Mouse (Mus musculus) spleen, adult 12 weeks (tissue): ENCODE results near the gene Myo7a.
A peak's percentile ranks its signal among the peaks of the same experiment; 100 is the strongest.

ENCODE experiments used
- DNase-seq: peaks from one replicate; pipeline ENCODE4 v3.0.0; 2022; ENCODE audit warnings: low spot score

The Myo7a gene

GRCm38 (mm10) chr7:98119179-98119960, at the start of gene Myo7a:
Myo7a (minus strand) TSS chr7:98119524.
- no peak for DNase-seq

GRCm38 (mm10) chr7:98164999-98165528, 45.7 kb upstream of the Myo7a start:
- DNase-seq = no peak

GRCm38 (mm10) chr7:98164382-98164998, 45.2 kb upstream of the Myo7a start:
- DNase-seq = no peak

DNA sequence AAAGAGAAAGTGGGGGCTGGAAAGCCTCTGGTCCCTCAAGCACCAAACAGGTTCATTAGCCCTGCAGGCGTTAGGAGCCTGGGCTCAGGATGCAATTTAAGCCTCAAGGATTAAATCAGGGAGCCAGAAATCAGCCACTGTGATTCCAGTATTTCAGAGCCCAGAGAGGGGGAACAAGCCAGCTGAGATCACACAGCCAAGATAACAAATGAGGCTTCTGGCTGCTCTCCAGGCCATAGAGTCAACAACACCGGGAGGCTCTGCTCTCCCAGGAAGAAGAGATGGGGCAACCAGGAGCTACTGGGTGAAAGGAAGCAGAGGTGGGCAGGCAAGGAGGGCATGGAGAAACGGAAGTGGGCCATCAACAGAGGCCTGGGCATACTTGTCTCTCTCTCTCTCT, 44.4 kb upstream of the Myo7a start:
- DNase-seq = no peak

DNA sequence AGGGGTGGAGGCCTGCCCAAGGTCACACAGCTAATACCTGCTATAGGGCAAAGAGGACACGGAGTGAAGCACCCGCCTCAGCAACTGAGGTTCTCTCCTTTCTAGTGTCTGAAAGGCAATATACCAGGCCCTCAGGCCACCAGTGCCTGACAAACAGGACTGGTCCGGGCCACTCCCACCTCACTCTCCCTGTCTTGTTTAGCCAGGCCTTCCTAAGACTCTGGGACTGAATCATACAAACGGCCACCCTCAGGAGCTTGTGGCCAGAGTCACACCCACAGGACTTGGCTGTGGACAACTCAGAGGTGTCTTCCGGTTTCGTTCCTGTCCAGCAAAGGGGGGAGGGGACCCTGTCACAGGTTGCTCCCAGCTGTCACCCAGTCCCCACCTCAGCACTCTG, 42.9 kb upstream of the Myo7a start:
- DNase-seq = no peak

- DNase-seq = no peak
Observed at GRCm38 (mm10) chr7:98160041-98160740, 40.9 kb upstream of the Myo7a start.

DNA sequence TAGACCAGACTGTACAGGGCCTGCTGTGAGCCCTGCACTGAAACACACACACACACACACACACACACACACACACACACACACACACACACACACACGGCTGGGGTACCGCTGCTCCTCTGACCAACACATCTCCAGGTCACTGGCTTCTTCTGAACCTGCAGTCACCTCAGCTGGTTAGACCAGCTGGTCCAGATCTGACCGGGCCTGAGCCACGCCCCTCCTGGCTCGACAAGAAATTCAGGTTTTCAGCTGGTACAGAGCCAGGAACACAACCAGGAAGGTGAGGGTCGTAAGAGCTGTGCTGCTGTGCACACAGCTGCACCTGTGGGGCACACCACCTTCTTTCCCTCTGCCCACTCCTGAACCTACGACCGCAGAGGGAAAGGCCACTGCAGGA, 39.2 kb upstream of the Myo7a start:
- DNase-seq = no peak

GRCm38 (mm10) chr7:98157636-98158332, 38.5 kb upstream of the Myo7a start:
- no peak for DNase-seq

- DNase-seq = no peak
Observed at GRCm38 (mm10) chr7:98156280-98156665, 36.9 kb upstream of the Myo7a start.

DNA sequence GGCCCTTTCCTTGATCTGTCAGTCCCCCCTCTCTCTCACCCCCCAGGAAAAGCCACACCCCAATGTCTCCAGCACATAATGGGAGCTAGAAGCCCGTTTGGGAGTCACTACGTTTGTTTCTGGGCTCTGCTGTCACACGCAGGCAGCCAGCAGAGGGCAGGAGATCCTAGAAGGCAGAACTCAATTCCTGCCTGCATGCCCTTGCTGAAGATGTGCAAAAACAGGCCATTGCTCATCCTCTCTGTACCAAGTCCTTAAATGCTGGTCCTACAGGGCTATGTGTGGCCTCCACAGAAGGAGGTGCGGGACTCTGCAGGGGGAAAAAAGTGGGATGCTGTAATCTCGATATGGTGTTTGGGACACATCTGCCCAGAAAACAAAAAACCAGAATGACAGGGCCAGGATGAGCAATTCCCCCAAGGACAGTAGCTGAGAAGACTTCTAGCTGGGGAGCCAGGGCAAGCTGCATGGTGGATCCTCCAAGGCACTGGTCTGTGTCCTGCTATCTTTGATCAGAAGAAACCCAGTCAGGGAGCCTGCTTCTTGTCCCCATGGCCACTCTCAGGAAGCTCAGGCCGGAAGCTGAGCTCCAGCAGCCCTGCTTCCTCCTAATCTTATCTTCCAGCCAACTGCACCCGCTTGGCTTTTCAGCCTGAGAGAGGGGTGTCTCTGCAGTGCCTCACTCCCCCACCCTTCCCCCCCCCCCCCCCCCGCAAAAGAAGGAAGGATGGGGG, 36.4 kb upstream of the Myo7a start:
- peak; percentile 48 for DNase-seq

DNA sequence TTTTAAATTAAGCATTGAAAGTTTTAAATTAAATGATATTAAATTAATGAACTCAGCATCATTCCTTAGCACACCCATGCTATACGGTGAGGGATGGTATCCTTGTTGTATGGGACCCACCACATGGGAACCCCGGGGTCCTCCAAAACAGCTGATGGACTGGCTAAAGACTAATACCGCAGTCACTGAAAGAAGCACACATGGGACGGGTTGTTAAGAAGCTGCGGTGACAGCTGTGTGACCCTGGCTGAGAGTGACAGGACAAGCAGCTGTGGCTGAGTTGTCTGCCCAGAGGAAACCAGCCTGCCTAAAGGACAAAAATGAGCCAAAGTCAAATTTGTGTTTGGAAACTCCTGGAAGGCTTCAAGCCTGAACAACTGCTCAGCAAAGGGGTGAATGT, 34.6 kb upstream of the Myo7a start:
- no peak for DNase-seq

- DNase-seq = no peak
Observed at GRCm38 (mm10) chr7:98153345-98153744, 34.0 kb upstream of the Myo7a start.

DNA sequence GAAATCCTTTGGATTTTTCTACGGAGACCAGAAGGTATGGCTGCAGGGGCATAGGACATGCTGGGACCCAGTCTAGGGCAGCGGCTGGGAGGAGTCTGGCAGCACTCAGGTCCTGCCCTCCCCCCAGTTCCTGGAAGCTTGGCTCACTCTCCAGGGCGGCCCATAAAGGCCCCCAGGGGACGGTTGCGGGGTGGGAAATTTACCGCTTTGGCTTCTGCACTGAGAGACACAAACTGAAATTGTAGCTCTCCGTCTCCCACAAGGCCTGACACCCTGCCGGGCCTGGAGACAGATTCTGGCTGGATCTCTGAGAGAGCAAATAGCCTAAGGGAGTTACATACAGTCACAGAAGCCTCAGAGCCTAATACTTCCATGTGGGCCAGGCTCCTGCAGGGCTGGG, 33.1 kb upstream of the Myo7a start:
- DNase-seq = no peak

GRCm38 (mm10) chr7:98150525-98150924, 31.2 kb upstream of the Myo7a start:
- no peak for DNase-seq

DNA sequence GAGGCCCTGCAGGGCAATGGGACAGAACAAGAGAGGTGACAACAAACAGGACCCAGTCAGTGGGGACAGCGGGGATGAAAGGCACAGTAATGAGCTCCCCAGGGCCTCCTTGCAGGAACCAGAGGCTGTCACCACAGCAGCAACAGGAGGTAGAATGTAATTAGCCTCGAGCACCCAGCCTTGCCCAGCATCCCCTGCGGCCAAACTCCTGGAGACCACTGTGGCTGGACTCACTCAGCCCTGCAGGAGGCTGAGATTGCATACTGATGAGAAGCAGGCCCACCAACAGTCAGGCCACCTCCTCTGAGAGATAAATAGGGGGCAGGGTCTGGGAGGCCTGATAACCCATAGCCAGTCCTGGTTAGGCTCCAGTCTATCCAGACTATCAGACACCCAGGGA, 30.5 kb upstream of the Myo7a start:
- no peak for DNase-seq

GRCm38 (mm10) chr7:98148721-98149407, 29.5 kb upstream of the Myo7a start:
- DNase-seq = no peak

GRCm38 (mm10) chr7:98147766-98148165, 28.4 kb upstream of the Myo7a start:
- DNase-seq = no peak

DNA sequence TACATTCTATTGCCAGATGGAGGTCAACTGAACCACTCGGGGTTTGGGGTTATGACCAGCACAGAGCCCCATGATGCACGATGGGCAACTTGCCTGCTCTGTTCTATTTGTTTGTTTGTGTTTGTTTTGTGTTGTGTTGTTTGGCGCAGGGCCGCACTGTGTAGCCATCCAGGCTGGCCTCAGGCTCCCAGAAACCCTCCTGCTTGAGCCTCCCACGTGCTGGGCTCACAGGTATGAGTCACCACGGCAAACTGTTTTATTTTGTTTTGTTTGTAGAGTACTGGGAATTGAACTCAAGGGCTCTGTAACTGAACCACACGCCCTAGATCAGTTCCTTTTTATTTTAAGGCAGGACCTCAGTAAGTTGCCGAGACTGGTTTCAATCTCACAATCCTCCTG, 27.1 kb upstream of the Myo7a start:
- DNase-seq = no peak

DNA sequence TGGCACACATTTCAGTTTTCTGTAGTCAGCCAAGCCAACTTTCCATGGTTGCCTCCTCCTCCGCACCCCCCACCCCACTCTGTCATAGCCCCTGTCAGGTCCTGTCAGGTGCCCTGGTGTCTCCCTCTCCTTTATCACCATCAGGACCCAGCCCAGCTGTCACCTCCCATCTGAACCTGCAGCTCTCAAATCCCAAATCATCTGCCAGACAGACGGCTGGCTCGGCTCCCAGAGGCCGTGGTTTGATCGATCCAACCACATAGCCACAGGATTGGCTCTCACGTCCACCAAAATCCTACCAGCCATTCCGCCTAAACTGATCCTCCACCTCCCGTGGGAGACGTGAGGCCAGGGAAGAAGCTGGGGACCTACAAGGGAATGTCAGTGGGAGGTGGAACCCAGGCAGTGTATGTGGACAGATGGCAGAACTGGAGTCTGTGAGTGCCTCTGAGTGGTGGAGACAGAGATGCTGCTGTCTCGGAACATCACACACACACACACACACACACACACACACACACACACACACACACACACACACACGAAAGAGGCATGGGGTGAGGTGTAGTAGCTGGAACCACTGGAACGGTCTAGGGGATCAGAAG, 26.6 kb upstream of the Myo7a start:
- no peak for DNase-seq

DNA sequence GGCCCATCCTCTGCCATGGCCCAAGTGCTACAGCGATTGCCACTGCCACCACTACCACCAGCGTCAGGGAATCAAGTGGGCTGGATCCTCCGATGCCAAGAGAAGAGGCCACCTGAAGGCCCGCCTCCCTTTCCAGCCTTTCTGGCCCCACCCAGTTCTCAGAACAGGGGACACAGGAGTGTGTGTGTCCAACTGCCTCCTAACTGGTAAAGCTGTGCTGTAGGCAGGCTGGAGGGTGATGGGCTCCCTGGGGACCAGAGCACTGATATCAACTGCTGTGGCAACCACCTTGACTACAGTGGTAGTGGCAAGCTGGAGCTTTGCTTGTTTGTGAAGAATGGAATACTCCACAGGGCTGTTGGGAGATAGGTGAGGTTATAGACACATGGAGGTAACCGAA, 26.1 kb upstream of the Myo7a start, which contains the start of gene Omp:
TSS of gene Omp (minus strand) at position 101 of the 400 bp plus-strand sequence.
- DNase-seq = no peak

DNA sequence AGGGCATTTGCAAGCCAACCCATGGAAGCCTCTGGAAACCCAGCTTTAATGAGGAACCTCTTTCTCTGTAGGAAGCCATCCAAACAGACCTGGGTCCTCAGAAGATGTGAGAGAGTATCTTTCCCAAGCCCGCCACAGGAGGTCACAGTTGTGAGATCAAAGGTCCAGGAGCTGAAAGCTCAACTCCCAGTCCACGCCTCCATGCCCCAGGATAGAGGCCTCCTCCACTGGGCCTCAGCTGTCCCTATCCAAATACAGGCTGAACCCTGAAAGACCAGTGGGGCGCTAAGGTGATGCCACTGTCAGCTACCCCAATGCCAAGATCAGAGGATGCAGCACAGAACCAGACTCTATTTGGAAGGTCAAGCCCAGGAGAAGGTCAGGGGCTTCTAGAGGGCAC, 23.3 kb upstream of the Myo7a start:
- DNase-seq = no peak
